Mouse (Mus musculus) neural tube, embryonic 15.5 days (tissue): Measurements from ENCODE around the gene Smg6. TPM values are rescaled to one million over a fixed set of nuclear protein-coding genes. Genes with fewer than 3 reads are reported as not detected.
A peak's percentile ranks its signal among the peaks of the same experiment; 100 is the strongest.

Experiments used
- ATAC-seq: fragments of 200-750 bp; cut with Nextera tagmentation; 2 replicates; pipeline ENCODE4 v1.8.0; 2017; ENCODE audit warnings: mild to moderate bottlenecking, moderate TSS enrichment, moderate library complexity; ENCODE audit not compliant: low FRiP score
- H3K27ac ChIP-seq: fragments of 300-500 bp; sonication (generic); replicated peaks from 2 replicates; pipeline ENCODE4 v1.5.1; 2015; ENCODE audit warnings: mild to moderate bottlenecking, inconsistent platforms
- H3K27me3 ChIP-seq: fragments of 300-500 bp; sonication (generic); replicated peaks from 2 replicates; pipeline ENCODE4 v1.6.1; 2015; ENCODE audit warnings: inconsistent platforms
- H3K36me3 ChIP-seq: fragments of 300-500 bp; sonication (generic); 2 replicates; pipeline ENCODE4 v1.6.1; 2015; ENCODE audit warnings: inconsistent platforms
- H3K4me1 ChIP-seq: fragments of 300-500 bp; sonication (generic); 2 replicates; pipeline ENCODE4 v1.6.1; 2015; ENCODE audit warnings: inconsistent platforms
- H3K4me2 ChIP-seq: fragments of 300-500 bp; sonication (generic); 2 replicates; pipeline ENCODE4 v1.6.1; 2015; ENCODE audit warnings: inconsistent platforms, mild to moderate bottlenecking, moderate library complexity
- H3K4me3 ChIP-seq: fragments of 300-500 bp; sonication (generic); replicated peaks from 2 replicates; pipeline ENCODE4 v1.5.1; 2015; ENCODE audit warnings: mild to moderate bottlenecking, inconsistent platforms
- H3K9ac ChIP-seq: fragments of 300-500 bp; sonication (generic); replicated peaks from 2 replicates; pipeline ENCODE4 v1.6.1; 2015; ENCODE audit warnings: mild to moderate bottlenecking, inconsistent platforms
- H3K9me3 ChIP-seq: fragments of 300-500 bp; sonication (generic); replicated peaks from 2 replicates; pipeline ENCODE4 v1.6.1; 2016; ENCODE audit warnings: inconsistent platforms
- WGBS: fragments of 180-500 bp; shearing (Covaris S2); methylation state at CpG from one replicate; pipeline ENCODE4 v1.1.7; 2015; ENCODE audit warnings: mixed read lengths; 5-methylcytosine and 5-hydroxymethylcytosine counted together
- polyA plus RNA-seq: library from polyadenylated mRNA; unstranded; fragments of >200 nt; fragmentation: Nextera tagmentation; extraction: Ambion mirVana; gene quantifications from 2 replicates; pipeline ENCODE4 v1.2.1, GENCODE M21; 2015

Smg6 gene
- polyA plus RNA-seq, 1 experiment from 2014 or later = 13.3 TPM

GRCm38 (mm10) chr11:75031251-75031650 is 105.6 kb downstream of the Smg6 start:
- no peak overlapping the region for H3K4me3 ChIP-seq
- peaks cover 6% of the 10 kb centered on the region for H3K4me1 ChIP-seq
- WGBS = 23% methylated on average over 2 of the region's 2 CpGs
- ATAC-seq = no peak
- no peak overlapping the region for H3K4me2 ChIP-seq
- no peaks in the 10 kb centered on the region; the same call in 1 of the 2 replicates for H3K36me3 ChIP-seq
- no peak overlapping the region for H3K27ac ChIP-seq
- H3K27me3 ChIP-seq = no peaks in the 10 kb centered on the region
- H3K9ac ChIP-seq = no peak overlapping the region
- H3K9me3 ChIP-seq = no peaks in the 10 kb centered on the region

- Histone ChIP-seq H3K36me3 (no peaks in the 10 kb centered on the region), H3K9me3 (no peaks in the 10 kb centered on the region), H3K4me2 (no peak overlapping the region), H3K27me3 (no peaks in the 10 kb centered on the region), H3K4me3 (no peak overlapping the region), H3K9ac (no peak overlapping the region), H3K27ac (no peak overlapping the region), H3K4me1 (peaks cover 6% of the 10 kb centered on the region)
- 86% methylated on average over 2 of the region's 2 CpGs for WGBS
- ATAC-seq = no peak
Observed at GRCm38 (mm10) chr11:75032946-75033345, 107.3 kb downstream of the Smg6 start.

- no peaks in the 10 kb centered on the region for H3K36me3 ChIP-seq
- ATAC-seq = no peak
- H3K9ac ChIP-seq = no peak overlapping the region
- WGBS = 84% methylated on average over 5 of the region's 5 CpGs
- no peak overlapping the region for H3K27ac ChIP-seq
- H3K9me3 ChIP-seq = no peaks in the 10 kb centered on the region
- H3K4me2 ChIP-seq = no peak overlapping the region
- peaks cover 6% of the 10 kb centered on the region for H3K4me1 ChIP-seq
- H3K4me3 ChIP-seq = no peak overlapping the region
- no peaks in the 10 kb centered on the region for H3K27me3 ChIP-seq
Observed at GRCm38 (mm10) chr11:75033581-75034067, 108.0 kb downstream of the Smg6 start.

GRCm38 (mm10) chr11:75034104-75034503 is 108.5 kb downstream of the Smg6 start:
- no peak overlapping the region for H3K4me2 ChIP-seq
- WGBS = 89% methylated on average over 3 of the region's 3 CpGs
- no peak for ATAC-seq
- H3K4me3 ChIP-seq = no peak overlapping the region
- H3K9ac ChIP-seq = no peak overlapping the region
- no peaks in the 10 kb centered on the region for H3K36me3 ChIP-seq
- H3K27ac ChIP-seq = no peak overlapping the region
- H3K4me1 ChIP-seq = peaks cover 6% of the 10 kb centered on the region
- no peaks in the 10 kb centered on the region for H3K27me3 ChIP-seq
- no peaks in the 10 kb centered on the region for H3K9me3 ChIP-seq

- Histone ChIP-seq H3K27me3 (no peaks in the 10 kb centered on the region), H3K9me3 (no peaks in the 10 kb centered on the region), H3K4me1 (peaks cover 18% of the 10 kb centered on the region), H3K36me3 (peaks cover 11% of the 10 kb centered on the region), H3K9ac (no peak overlapping the region), H3K4me2 (no peak overlapping the region), H3K4me3 (no peak overlapping the region), H3K27ac (no peak overlapping the region)
- WGBS = 95% methylated on average over 3 of the region's 3 CpGs
- ATAC-seq = no peak
Observed at GRCm38 (mm10) chr11:75044333-75044732, 118.7 kb downstream of the Smg6 start.

- peaks cover 11% of the 10 kb centered on the region for H3K36me3 ChIP-seq
- H3K4me1 ChIP-seq = peaks cover 28% of the 10 kb centered on the region
- H3K9me3 ChIP-seq = no peaks in the 10 kb centered on the region
- ATAC-seq = no peak
- H3K27ac ChIP-seq = no peak overlapping the region
- no peak overlapping the region for H3K4me3 ChIP-seq
- 84% methylated on average over 4 of the region's 4 CpGs for whole genome bisulfite sequencing
- no peak overlapping the region for H3K4me2 ChIP-seq
- no peak overlapping the region for H3K9ac ChIP-seq
- H3K27me3 ChIP-seq = no peaks in the 10 kb centered on the region
Observed at GRCm38 (mm10) chr11:75045822-75046221, 120.2 kb downstream of the Smg6 start.

GRCm38 (mm10) chr11:75046638-75047037 is 121.0 kb downstream of the Smg6 start:
- WGBS = 79% methylated on average over 3 of the region's 3 CpGs
- H3K27me3 ChIP-seq = no peaks in the 10 kb centered on the region
- H3K27ac ChIP-seq = peak overlapping the region; percentile 52
- ATAC-seq = no peak
- H3K9ac ChIP-seq = no peak overlapping the region
- no peak overlapping the region for H3K4me2 ChIP-seq
- H3K4me1 ChIP-seq = peaks cover 33% of the 10 kb centered on the region
- H3K4me3 ChIP-seq = no peak overlapping the region
- H3K9me3 ChIP-seq = no peaks in the 10 kb centered on the region
- H3K36me3 ChIP-seq = peaks cover 9% of the 10 kb centered on the region

- Histone ChIP-seq H3K27ac (peak overlapping the region; percentile 63), H3K36me3 (peaks cover 4% of the 10 kb centered on the region), H3K4me2 (no peak overlapping the region), H3K4me3 (no peak overlapping the region), H3K9me3 (no peaks in the 10 kb centered on the region), H3K4me1 (peaks cover 38% of the 10 kb centered on the region), H3K27me3 (no peaks in the 10 kb centered on the region), H3K9ac (no peak overlapping the region)
- 26% methylated on average over 6 of the region's 6 CpGs for WGBS
- ATAC-seq = peak; percentile 78
Observed at GRCm38 (mm10) chr11:75047066-75047465, 121.4 kb downstream of the Smg6 start.

GRCm38 (mm10) chr11:75047736-75048407 is 122.2 kb downstream of the Smg6 start:
- Histone ChIP-seq H3K4me1 (peaks cover 42% of the 10 kb centered on the region), H3K27ac (peak overlapping the region; percentile 63), H3K4me3 (no peak overlapping the region), H3K36me3 (no peaks in the 10 kb centered on the region; the same call in 1 of the 2 replicates), H3K9me3 (no peaks in the 10 kb centered on the region), H3K4me2 (no peak overlapping the region), H3K9ac (no peak overlapping the region), H3K27me3 (no peaks in the 10 kb centered on the region)
- no peak for ATAC-seq
- WGBS = 87% methylated on average over 7 of the region's 7 CpGs

GRCm38 (mm10) chr11:75049146-75049545 is 123.5 kb downstream of the Smg6 start:
- Histone ChIP-seq H3K27me3 (no peaks in the 10 kb centered on the region), H3K4me1 (peaks cover 48% of the 10 kb centered on the region), H3K9me3 (no peaks in the 10 kb centered on the region), H3K4me2 (no peak overlapping the region), H3K4me3 (no peak overlapping the region), H3K9ac (no peak overlapping the region), H3K36me3 (no peaks in the 10 kb centered on the region; the same call in 1 of the 2 replicates), H3K27ac (no peak overlapping the region)
- no peak for ATAC-seq
- 58% methylated on average over 2 of the region's 2 CpGs for WGBS

- no peak overlapping the region for H3K27ac ChIP-seq
- no peaks in the 10 kb centered on the region for H3K27me3 ChIP-seq
- H3K9me3 ChIP-seq = no peaks in the 10 kb centered on the region
- no peak overlapping the region for H3K4me2 ChIP-seq
- no peak overlapping the region for H3K4me3 ChIP-seq
- H3K9ac ChIP-seq = no peak overlapping the region
- H3K4me1 ChIP-seq = peaks cover 54% of the 10 kb centered on the region
- 35% methylated on average over 2 of the region's 2 CpGs for WGBS
- H3K36me3 ChIP-seq = no peaks in the 10 kb centered on the region; the same call in 1 of the 2 replicates
- no peak for ATAC-seq
Observed at GRCm38 (mm10) chr11:75049807-75050206, 124.2 kb downstream of the Smg6 start.

GRCm38 (mm10) chr11:75051239-75051638 is 125.6 kb downstream of the Smg6 start:
- WGBS = 60% methylated on average over 1 of the region's 1 CpGs
- Histone ChIP-seq H3K27ac (peak overlapping the region; percentile 65), H3K4me3 (no peak overlapping the region), H3K9ac (no peak overlapping the region), H3K4me1 (peaks cover 56% of the 10 kb centered on the region), H3K9me3 (no peaks in the 10 kb centered on the region), H3K27me3 (no peaks in the 10 kb centered on the region), H3K4me2 (no peak overlapping the region), H3K36me3 (no peaks in the 10 kb centered on the region; the same call in 1 of the 2 replicates)
- ATAC-seq = no peak
